Mouse (Mus musculus): ENCODE results near the gene Gm45902. TPM values are rescaled to one million over a fixed set of nuclear protein-coding genes. Genes with fewer than 3 reads are reported as not detected.

The Gm45902 gene
- polyA plus RNA-seq, 2 experiments = 3.8 to 4.2 TPM

DNA sequence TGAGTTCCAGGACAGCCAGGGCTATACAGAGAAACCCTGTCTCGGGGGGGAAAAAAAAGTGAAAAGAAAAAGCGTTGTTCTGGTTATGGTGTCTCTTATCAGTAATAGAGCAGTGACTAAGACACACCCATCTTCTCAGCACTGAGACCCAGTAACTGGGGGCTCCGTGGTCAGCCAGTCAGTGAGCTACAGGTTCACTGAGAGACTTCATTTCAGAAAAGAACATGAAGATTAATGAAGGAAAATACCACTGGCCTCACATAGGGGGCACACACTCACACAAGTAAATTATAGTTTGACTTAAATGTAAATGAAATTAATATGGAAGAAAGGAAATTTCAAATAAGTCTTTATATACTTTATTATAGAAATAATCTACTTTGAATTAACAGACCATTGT is 32.4 kb downstream of the Gm45902 start:
- H3K36me3 ChIP-seq (ENCODE audit: control insufficient read depth, insufficient read depth, low read length) = no peaks in the 10 kb centered on the region
- DNase-seq (ENCODE audit: low spot score) (no peak), ATAC-seq (ENCODE audit: low FRiP score, low read depth) (no peak)
- H3K4me2 ChIP-seq (replicated peaks; ENCODE audit: low read depth, low read length, severe bottlenecking) = no peak overlapping the region
- H3K4me3 ChIP-seq (replicated peaks; ENCODE audit: low read length) = no peak overlapping the region
- 0 out of 2 replicates have a peak, but pooled peaks cover 3% of the 10 kb centered on the region for H3K4me1 ChIP-seq (ENCODE audit: control insufficient read depth, insufficient read depth, low read length)
- H3K27ac ChIP-seq (replicated peaks; ENCODE audit: low read depth, low read length) = no peak overlapping the region
- WGBS = 80% methylated on average over 3 of the region's 3 CpGs
- no peak for TF ChIP-seq POLR2A (IDR thresholded peaks at IDR 0.05; ENCODE audit: borderline replicate concordance, extremely low read depth, insufficient read depth, insufficient read length)
- no peaks in the 10 kb centered on the region for H3K9me3 ChIP-seq (ENCODE audit: control insufficient read depth, low read length)
- H3K27me3 ChIP-seq (ENCODE audit: control insufficient read depth, insufficient read depth, low read length) = no peaks in the 10 kb centered on the region
- no peak overlapping the region for H3K9ac ChIP-seq (ENCODE audit: low read depth, low read length, severe bottlenecking)

DNA sequence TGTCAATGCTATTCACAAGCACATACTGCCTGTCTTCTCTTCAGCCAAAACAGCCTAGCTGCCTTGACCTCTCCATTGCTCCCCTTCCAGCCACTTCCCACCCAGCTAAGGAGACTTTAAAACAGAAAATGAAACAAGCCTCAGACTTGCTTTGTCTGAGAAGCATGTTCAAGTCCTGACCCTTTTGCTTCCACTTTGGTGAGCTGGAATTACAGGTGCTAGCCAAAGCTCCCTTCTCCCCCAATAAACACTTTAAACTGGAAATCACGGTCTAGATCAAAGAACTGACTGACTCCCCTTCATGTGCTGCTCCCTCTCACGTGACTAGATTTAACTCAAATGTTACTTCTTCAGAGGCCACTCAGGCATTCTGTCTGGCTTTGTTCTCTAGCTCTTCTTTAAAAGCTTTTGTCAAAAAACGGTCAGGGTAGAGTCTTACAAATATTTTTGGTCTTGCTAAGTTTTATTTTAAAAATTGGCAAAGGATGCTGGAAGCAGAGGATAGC is 36.8 kb downstream of the Gm45902 start:
- Histone ChIP-seq H3K9ac (ENCODE audit: low read depth, low read length, severe bottlenecking) (no peak overlapping the region), H3K27me3 (ENCODE audit: control insufficient read depth, insufficient read depth, low read length) (no peaks in the 10 kb centered on the region), H3K4me2 (replicated peaks; ENCODE audit: low read depth, low read length, severe bottlenecking) (peak overlapping the region; percentile 68; the same call in 1 of the 2 replicates), H3K4me1 (ENCODE audit: control insufficient read depth, insufficient read depth, low read length) (peaks cover 12% of the 10 kb centered on the region), H3K36me3 (ENCODE audit: control insufficient read depth, insufficient read depth, low read length) (no peaks in the 10 kb centered on the region; the same call in 1 of the 2 replicates), H3K4me3 (replicated peaks; ENCODE audit: low read length) (no peak overlapping the region), H3K9me3 (ENCODE audit: control insufficient read depth, low read length) (no peaks in the 10 kb centered on the region), H3K27ac (replicated peaks; ENCODE audit: low read depth, low read length) (no peak overlapping the region)
- TF ChIP-seq POLR2A (IDR thresholded peaks at IDR 0.05; ENCODE audit: borderline replicate concordance, extremely low read depth, insufficient read depth, insufficient read length) = no peak
- no peak for DNase-seq (ENCODE audit: low spot score)
- WGBS = 44% methylated on average over 3 of the region's 3 CpGs
- ATAC-seq (ENCODE audit: low FRiP score, low read depth) = no peak

DNA sequence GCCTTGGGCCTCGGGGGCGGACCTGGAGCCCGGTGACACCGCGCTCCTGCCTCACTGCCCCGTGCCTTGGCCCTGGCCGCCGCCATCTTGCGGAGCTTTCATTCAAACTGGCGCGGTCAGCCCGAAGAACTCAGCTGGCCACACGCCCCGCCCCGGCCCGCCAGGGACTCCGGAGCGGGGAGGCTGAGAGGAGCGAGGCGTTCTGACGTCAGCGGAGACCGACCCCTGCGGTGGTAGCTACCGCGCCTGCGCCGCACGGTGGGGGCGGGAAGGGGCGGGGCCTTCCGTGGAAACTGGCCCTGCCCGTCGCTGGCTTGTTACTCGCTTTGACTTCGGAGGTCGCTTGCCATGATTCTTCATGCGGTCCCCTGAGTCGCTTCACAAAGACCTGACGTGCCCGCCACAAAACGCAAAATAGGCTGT is 37.7 kb downstream of the Gm45902 start, which contains the start of gene Suv39h2:
Gene Suv39h2, minus strand, starts transcription at position 171 of the 423 bp plus-strand sequence.
- peak; percentile 77; the same call in 1 of the 2 replicates for TF ChIP-seq POLR2A (IDR thresholded peaks at IDR 0.05; ENCODE audit: borderline replicate concordance, extremely low read depth, insufficient read depth, insufficient read length)
- Histone ChIP-seq H3K27me3 (ENCODE audit: control insufficient read depth, insufficient read depth, low read length) (no peaks in the 10 kb centered on the region), H3K4me1 (ENCODE audit: control insufficient read depth, insufficient read depth, low read length) (peaks cover 12% of the 10 kb centered on the region), H3K9me3 (ENCODE audit: control insufficient read depth, low read length) (no peaks in the 10 kb centered on the region), H3K27ac (replicated peaks; ENCODE audit: low read depth, low read length) (peak within 1 kb of the TSS; percentile 90), H3K9ac (ENCODE audit: low read depth, low read length, severe bottlenecking) (peak within 1 kb of the TSS; percentile 74), H3K4me3 (replicated peaks; ENCODE audit: low read length) (peak within 1 kb of the TSS; percentile 97), H3K4me2 (replicated peaks; ENCODE audit: low read depth, low read length, severe bottlenecking) (peak within 1 kb of the TSS; percentile 68), H3K36me3 (ENCODE audit: control insufficient read depth, insufficient read depth, low read length) (no peaks in the 10 kb centered on the region; the same call in 1 of the 2 replicates)
- peak; percentile 98 for DNase-seq (ENCODE audit: low spot score)
- under 1% methylated on average over 38 of the region's 42 CpGs for WGBS
- ATAC-seq (ENCODE audit: low FRiP score, low read depth) = peak; percentile 98

DNA sequence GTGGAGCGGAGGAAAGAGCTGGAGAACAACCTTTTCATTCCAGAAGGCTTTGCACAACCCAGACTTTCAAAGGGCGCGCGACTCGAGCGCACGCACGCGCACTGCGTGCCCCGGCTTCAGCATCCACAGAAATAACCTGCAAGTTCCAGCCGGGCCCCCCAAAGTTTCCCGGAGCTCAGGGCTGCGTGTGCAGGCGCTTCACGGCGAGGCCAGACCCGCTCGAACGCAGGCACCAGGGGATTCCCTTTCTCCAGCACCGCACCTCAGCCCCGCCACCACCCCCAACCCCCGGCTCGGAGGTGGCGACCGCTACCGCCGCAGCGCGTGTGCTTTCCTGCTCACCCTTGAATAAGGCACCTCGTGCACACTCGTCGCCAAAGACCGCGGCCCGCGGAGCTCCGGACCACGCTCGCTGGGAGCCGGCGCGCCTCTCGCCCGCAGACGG is 38.2 kb downstream of the Gm45902 start:
- Histone ChIP-seq H3K36me3 (ENCODE audit: control insufficient read depth, insufficient read depth, low read length) (no peaks in the 10 kb centered on the region; the same call in 1 of the 2 replicates), H3K4me3 (replicated peaks; ENCODE audit: low read length) (peak overlapping the region; percentile 97), H3K27me3 (ENCODE audit: control insufficient read depth, insufficient read depth, low read length) (no peaks in the 10 kb centered on the region), H3K27ac (replicated peaks; ENCODE audit: low read depth, low read length) (peak overlapping the region; percentile 90), H3K9me3 (ENCODE audit: control insufficient read depth, low read length) (no peaks in the 10 kb centered on the region), H3K9ac (ENCODE audit: low read depth, low read length, severe bottlenecking) (peak overlapping the region; percentile 74), H3K4me2 (replicated peaks; ENCODE audit: low read depth, low read length, severe bottlenecking) (peak overlapping the region; percentile 68), H3K4me1 (ENCODE audit: control insufficient read depth, insufficient read depth, low read length) (peaks cover 12% of the 10 kb centered on the region)
- TF ChIP-seq POLR2A (IDR thresholded peaks at IDR 0.05; ENCODE audit: borderline replicate concordance, extremely low read depth, insufficient read depth, insufficient read length) = no peak; the same call in 1 of the 2 replicates
- peak; percentile 62 for ATAC-seq (ENCODE audit: low FRiP score, low read depth)
- DNase-seq (ENCODE audit: low spot score) = peak; percentile 41
- WGBS = under 1% methylated on average over 44 of the region's 46 CpGs

DNA sequence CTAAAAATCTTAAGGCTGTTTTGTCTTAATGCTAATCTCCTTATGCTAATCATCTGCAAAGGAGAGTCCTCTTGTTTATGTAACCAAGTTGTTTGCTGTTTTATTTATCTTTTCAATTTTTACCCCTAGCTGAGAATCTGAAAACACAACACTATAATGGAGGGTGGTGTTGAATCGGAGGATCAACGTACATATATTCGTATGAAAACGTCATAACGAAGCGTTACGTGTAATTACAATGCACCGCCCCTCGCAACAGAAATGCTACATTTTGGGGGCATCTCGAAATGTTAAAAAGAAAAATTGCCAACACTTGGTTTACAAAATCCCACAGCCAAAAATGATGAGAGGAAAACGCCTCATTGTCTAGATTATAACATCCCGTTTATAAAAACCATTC is 38.7 kb downstream of the Gm45902 start:
- WGBS = under 1% methylated on average over 12 of the region's 12 CpGs
- H3K27me3 ChIP-seq (ENCODE audit: control insufficient read depth, insufficient read depth, low read length) = no peaks in the 10 kb centered on the region
- H3K4me2 ChIP-seq (replicated peaks; ENCODE audit: low read depth, low read length, severe bottlenecking) = peak overlapping the region; percentile 68
- no peak for TF ChIP-seq POLR2A (IDR thresholded peaks at IDR 0.05; ENCODE audit: borderline replicate concordance, extremely low read depth, insufficient read depth, insufficient read length)
- peak overlapping the region; percentile 97 for H3K4me3 ChIP-seq (replicated peaks; ENCODE audit: low read length)
- no peaks in the 10 kb centered on the region for H3K9me3 ChIP-seq (ENCODE audit: control insufficient read depth, low read length)
- H3K27ac ChIP-seq (replicated peaks; ENCODE audit: low read depth, low read length) = peak overlapping the region; percentile 90
- peak overlapping the region; percentile 74 for H3K9ac ChIP-seq (ENCODE audit: low read depth, low read length, severe bottlenecking)
- DNase-seq (ENCODE audit: low spot score) = no peak
- ATAC-seq (ENCODE audit: low FRiP score, low read depth) = no peak
- H3K4me1 ChIP-seq (ENCODE audit: control insufficient read depth, insufficient read depth, low read length) = peaks cover 12% of the 10 kb centered on the region
- no peaks in the 10 kb centered on the region; the same call in 1 of the 2 replicates for H3K36me3 ChIP-seq (ENCODE audit: control insufficient read depth, insufficient read depth, low read length)

Measured in limb, embryonic 14.5 days (tissue).